Mouse (Mus musculus) T-helper 2 cell (primary cell): ENCODE data around the gene Il13ra1.

ENCODE experiments used
- in situ Hi-C: fragments of 300-600 bp; cut with MboI, MseI; formaldehyde crosslinking; loops from one replicate; pipeline ENCODE4 v1.15.1; 2025; ENCODE audit warnings: high pct_unique_total_duplicates

Gene Il13ra1

GRCm38 (mm10) chrX:36195736-36196525, 84.0 kb downstream of the Il13ra1 start, which contains the start of gene Zcchc12:
TSS of gene Zcchc12 (plus strand) at chrX:36195904.
- in situ Hi-C loops: no loop called here

GRCm38 (mm10) chrX:36209554-36209953, 97.6 kb downstream of the Il13ra1 start:
- in situ Hi-C loops: no loop called here

GRCm38 (mm10) chrX:36211216-36211615, 99.3 kb downstream of the Il13ra1 start:
- in situ Hi-C loops: no loop called here
